Mouse (Mus musculus) embryonic facial prominence, embryonic 14.5 days (tissue): ENCODE measurements around the gene Rusc2. TPM values are rescaled to one million over a fixed set of nuclear protein-coding genes. Genes with fewer than 3 reads are reported as not detected.

Experiments
- ATAC-seq: fragments of 200-750 bp; cut with Nextera tagmentation; 2 replicates; pipeline ENCODE4 v1.8.0; 2017; ENCODE audit warnings: low read depth, moderate number of reproducible peaks, moderate TSS enrichment
- DNase-seq: peaks from one replicate; pipeline ENCODE4 v3.0.0-alpha.2; 2015; ENCODE audit warnings: low spot score
- H3K27ac ChIP-seq: fragments of 300-500 bp; sonication (generic); replicated peaks from 2 replicates; pipeline ENCODE4 v1.5.1; 2014; ENCODE audit warnings: low read depth, mild to moderate bottlenecking, low read length, moderate library complexity
- H3K27me3 ChIP-seq: fragments of 300-500 bp; sonication (generic); replicated peaks from 2 replicates; pipeline ENCODE4 v1.6.1; 2014; ENCODE audit warnings: low read length; ENCODE audit not compliant: control insufficient read depth, insufficient read depth
- H3K36me3 ChIP-seq: fragments of 300-500 bp; sonication (generic); 2 replicates; pipeline ENCODE4 v1.6.1; 2014; ENCODE audit warnings: low read length, mixed read lengths; ENCODE audit not compliant: control insufficient read depth, insufficient read depth
- H3K4me1 ChIP-seq: fragments of 300-500 bp; sonication (generic); 2 replicates; pipeline ENCODE4 v1.6.1; 2014; ENCODE audit warnings: antibody characterized with exemption, low read length; ENCODE audit not compliant: control insufficient read depth, insufficient read depth
- H3K4me2 ChIP-seq: fragments of 300-500 bp; sonication (generic); 2 replicates; pipeline ENCODE4 v1.6.1; 2014; ENCODE audit warnings: low read depth, mild to moderate bottlenecking, low read length, moderate library complexity, mixed read lengths
- H3K4me3 ChIP-seq: fragments of 300-500 bp; sonication (generic); 2 replicates; pipeline ENCODE4 v1.5.1; 2014; ENCODE audit warnings: low read depth, mild to moderate bottlenecking, low read length
- H3K9ac ChIP-seq: fragments of 300-500 bp; sonication (generic); 2 replicates; pipeline ENCODE4 v1.6.1; 2014; ENCODE audit warnings: low read depth, mild to moderate bottlenecking, low read length, moderate library complexity, mixed read lengths
- H3K9me3 ChIP-seq: fragments of 300-500 bp; sonication (generic); 2 replicates; pipeline ENCODE4 v1.6.1; 2016; ENCODE audit warnings: low read length; ENCODE audit not compliant: control insufficient read depth
- WGBS: fragments of 180-500 bp; shearing (Covaris S2); extraction: QIAGEN DNeasy Blood & Tissue Kit; methylation state at CpG from one replicate; pipeline ENCODE4 v1.1.7; 2014; 5-methylcytosine and 5-hydroxymethylcytosine counted together
- polyA plus RNA-seq: library from polyadenylated mRNA; unstranded; fragments of >200 nt; fragmentation: Nextera tagmentation; extraction: Ambion mirVana; gene quantifications from 2 replicates; pipeline ENCODE4 v1.2.1, GENCODE M21; 2014

The Rusc2 gene
- polyA plus RNA-seq, 1 experiment from 2014 or later: 11.5 TPM

DNA sequence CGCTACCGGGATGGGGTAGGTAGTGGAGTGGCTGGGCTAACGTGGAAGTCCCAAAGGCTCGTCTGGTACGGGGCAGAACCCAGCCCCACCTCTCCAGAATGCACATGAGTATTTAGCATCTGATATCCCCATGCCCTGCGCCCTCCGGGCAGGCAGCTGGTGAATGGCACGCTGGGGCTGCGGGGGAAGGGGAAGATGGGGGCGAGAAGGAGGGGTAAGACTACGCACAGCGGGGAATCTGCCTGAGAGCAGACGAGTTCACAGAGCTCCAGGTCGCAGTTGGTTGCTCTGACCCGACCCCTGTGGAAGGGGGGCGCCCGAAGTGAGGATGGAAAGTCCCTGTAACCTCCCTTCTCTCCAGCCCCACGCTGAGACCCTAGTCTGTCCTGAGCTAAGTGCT lies 71.6 kb downstream of the Rusc2 start:
- peaks cover 22% of the 10 kb centered on the region for H3K27me3 ChIP-seq
- H3K27ac ChIP-seq: no peak overlapping the region
- peak overlapping the region; percentile 60 for H3K4me2 ChIP-seq
- ATAC-seq (peak; percentile 39; the same call in 1 of the 2 replicates), DNase-seq (peak; percentile 34)
- no peaks in the 10 kb centered on the region for H3K36me3 ChIP-seq
- H3K4me3 ChIP-seq: peak overlapping the region; percentile 27
- no peaks in the 10 kb centered on the region for H3K9me3 ChIP-seq
- peak overlapping the region; percentile 49 for H3K9ac ChIP-seq
- peaks cover 12% of the 10 kb centered on the region for H3K4me1 ChIP-seq
- WGBS: 2% methylated on average over 16 of the region's 18 CpGs

DNA sequence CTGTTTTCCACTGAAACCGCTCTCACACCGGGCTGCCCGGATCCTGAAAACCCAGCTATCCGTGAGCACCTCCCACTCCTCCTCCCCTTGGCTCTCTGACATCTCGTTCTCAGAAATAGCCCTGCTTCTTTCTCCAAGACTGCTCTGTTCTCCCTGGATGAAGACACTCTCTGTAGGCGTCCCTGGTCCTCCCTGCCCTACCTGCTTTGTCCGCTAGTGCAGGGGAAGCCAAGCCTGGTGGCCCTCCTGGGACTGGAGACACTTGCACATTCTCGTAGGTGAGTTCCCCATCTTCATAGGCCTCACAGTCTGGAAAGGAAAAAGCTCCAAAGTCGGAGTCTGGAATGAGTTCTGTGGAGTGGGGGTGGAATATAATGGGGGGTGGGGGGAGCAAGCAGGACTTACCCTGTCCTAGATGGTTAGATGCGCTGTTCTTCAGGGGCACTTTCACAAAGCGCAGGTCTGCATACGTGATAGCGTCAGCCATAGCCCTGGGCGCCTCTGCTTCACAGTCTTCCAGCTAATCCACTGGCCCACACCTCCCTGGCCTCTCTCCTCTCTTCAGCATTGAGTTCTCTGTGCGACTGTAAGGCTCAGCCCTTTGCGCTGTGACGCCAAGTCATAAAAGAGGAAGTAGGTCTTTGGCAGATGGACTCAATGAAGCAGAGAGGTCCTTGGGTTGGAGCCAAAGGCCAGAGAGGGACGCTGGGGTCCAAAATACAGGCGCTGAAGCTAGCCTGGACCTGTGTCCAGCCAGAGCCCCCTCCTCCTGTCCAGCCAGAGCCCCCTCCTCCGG lies 72.5 kb downstream of the Rusc2 start, which contains the start of gene Cd72:
Gene Cd72, minus strand, starts transcription at position 588 of the 796 bp plus-strand sequence.
- peak within 1 kb of the TSS; percentile 60 for H3K4me2 ChIP-seq
- DNase-seq (no peak), ATAC-seq (peak; percentile 20; the same call in 1 of the 2 replicates)
- no peaks in the 10 kb centered on the region for H3K9me3 ChIP-seq
- WGBS: 29% methylated on average over 20 of the region's 20 CpGs
- H3K9ac ChIP-seq: peak within 1 kb of the TSS; percentile 49
- no peaks in the 10 kb centered on the region for H3K36me3 ChIP-seq
- no peak within 1 kb of the TSS for H3K27ac ChIP-seq
- H3K4me3 ChIP-seq: peak within 1 kb of the TSS; percentile 27
- H3K27me3 ChIP-seq: peaks cover 22% of the 10 kb centered on the region
- peaks cover 12% of the 10 kb centered on the region for H3K4me1 ChIP-seq

DNA sequence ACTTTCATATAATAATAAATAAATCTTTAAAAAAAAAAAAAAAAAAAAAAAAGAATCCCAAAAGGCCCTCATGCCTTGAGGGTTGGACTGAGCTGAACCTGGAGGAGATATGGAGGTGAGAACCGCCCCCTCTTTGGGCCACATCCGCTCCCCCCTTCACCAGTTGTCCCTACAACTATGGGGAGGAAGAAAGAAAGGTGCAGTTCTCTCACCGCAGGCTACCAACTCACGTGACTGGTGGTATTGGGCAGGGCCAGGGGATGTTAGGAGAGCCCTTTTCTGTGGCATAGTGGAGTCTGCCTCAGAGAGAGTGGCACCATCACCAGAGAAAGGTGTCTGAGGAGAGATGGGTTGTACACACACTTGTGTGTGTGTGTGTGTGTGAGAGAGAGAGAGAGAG lies 74.7 kb downstream of the Rusc2 start:
- H3K9me3 ChIP-seq: no peaks in the 10 kb centered on the region
- no peak overlapping the region for H3K9ac ChIP-seq
- ATAC-seq (no peak), DNase-seq (no peak)
- no peak overlapping the region for H3K4me2 ChIP-seq
- WGBS: 24% methylated on average over 4 of the region's 4 CpGs
- H3K4me1 ChIP-seq: peaks cover 12% of the 10 kb centered on the region
- H3K27me3 ChIP-seq: peaks cover 22% of the 10 kb centered on the region
- no peaks in the 10 kb centered on the region for H3K36me3 ChIP-seq
- no peak overlapping the region for H3K27ac ChIP-seq
- no peak overlapping the region for H3K4me3 ChIP-seq

DNA sequence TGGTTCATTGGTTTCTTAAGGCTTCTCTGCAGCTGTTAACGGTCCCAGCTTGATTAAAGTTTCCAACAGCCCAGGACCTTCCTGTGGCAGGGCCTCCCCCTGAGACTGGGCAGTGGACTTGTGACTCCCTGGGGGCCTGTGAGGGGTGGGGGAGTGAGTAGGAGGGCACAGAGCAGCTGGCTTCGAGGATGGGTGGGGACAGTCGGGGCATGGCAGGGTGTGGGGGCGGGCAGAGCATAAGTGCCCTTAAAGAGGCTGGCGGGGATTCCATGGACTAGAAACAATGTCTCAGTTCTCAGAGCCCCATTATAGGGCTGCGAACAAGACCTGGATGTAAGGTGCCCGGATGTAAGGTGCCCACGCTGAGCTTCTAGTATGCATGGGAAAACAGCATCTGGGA lies 75.3 kb downstream of the Rusc2 start:
- Histone ChIP-seq H3K4me3 (no peak overlapping the region), H3K9ac (no peak overlapping the region), H3K27me3 (peaks cover 22% of the 10 kb centered on the region), H3K36me3 (no peaks in the 10 kb centered on the region), H3K9me3 (no peaks in the 10 kb centered on the region), H3K4me2 (no peak overlapping the region), H3K27ac (no peak overlapping the region), H3K4me1 (peaks cover 12% of the 10 kb centered on the region)
- DNase-seq (no peak), ATAC-seq (no peak)
- WGBS: 28% methylated on average over 8 of the region's 8 CpGs

DNA sequence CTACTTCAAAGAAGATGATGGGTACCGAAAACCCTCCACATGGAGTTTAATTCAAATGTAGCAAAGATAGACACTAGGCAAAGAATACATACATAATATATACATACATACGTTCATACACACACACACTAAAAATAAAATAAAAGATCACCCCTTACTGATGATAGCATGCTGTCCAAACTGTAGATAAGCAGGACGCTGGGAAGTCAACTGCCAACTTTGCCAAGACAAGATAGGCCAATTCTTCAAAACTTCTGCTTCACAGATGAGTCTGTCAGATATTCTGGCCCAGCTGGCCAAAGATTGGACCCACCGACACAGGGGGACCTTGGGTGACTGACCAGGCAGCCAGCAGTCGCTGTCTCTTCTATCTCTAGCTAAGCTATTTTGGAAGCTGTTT lies 81.3 kb downstream of the Rusc2 start:
- Histone ChIP-seq H3K9ac (no peak overlapping the region), H3K4me1 (no peaks in the 10 kb centered on the region), H3K27ac (no peak overlapping the region), H3K4me2 (no peak overlapping the region), H3K27me3 (no peaks in the 10 kb centered on the region), H3K4me3 (no peak overlapping the region), H3K36me3 (no peaks in the 10 kb centered on the region), H3K9me3 (no peaks in the 10 kb centered on the region)
- no peak for ATAC-seq
- DNase-seq: no peak
- WGBS: 94% methylated on average over 5 of the region's 5 CpGs

DNA sequence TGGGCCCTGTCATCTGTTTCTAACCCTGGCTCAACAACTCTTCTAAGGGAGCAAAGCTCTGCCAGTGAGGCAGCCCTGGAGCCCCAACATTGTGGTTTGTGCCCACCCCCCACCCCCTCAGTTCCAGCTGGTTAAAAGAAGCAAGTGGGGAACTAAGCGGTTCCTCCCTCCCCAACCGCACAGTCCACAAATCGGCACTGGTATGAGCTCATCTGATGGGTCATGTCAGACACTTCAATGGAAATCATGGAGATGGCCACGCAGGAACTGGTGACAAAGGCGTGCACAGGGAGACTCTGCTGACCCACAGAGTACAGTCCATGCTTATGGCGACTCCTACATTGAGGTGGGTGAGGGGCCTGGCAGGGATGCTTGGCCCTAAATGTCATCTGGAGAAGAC lies 84.2 kb downstream of the Rusc2 start:
- H3K9me3 ChIP-seq: no peaks in the 10 kb centered on the region
- H3K9ac ChIP-seq: no peak overlapping the region
- no peak overlapping the region for H3K4me2 ChIP-seq
- H3K27ac ChIP-seq: no peak overlapping the region
- no peaks in the 10 kb centered on the region for H3K4me1 ChIP-seq
- whole genome bisulfite sequencing: 85% methylated on average over 6 of the region's 6 CpGs
- H3K27me3 ChIP-seq: no peaks in the 10 kb centered on the region
- H3K4me3 ChIP-seq: no peak overlapping the region
- H3K36me3 ChIP-seq: no peaks in the 10 kb centered on the region
- DNase-seq: no peak
- no peak for ATAC-seq

DNA sequence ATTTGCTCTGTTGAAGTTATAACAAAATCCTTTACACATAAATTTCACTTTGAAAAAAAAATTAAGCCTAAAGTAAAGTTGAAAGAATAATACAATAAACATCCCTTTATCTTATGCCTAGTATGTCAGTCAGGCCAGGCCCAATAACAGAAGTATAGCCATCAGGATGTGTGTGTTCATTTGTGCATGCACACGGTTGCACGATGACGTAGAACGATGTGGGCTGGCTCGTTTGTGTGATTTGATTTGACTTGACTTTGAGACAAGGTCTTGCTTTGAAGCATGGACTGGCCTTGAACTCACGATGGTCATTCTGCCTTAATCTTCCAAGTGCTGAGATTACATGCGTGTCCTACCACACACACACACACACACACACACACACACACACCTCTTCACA lies 85.1 kb downstream of the Rusc2 start:
- no peaks in the 10 kb centered on the region for H3K4me1 ChIP-seq
- no peaks in the 10 kb centered on the region for H3K9me3 ChIP-seq
- ATAC-seq (no peak), DNase-seq (no peak)
- H3K36me3 ChIP-seq: no peaks in the 10 kb centered on the region
- H3K27me3 ChIP-seq: no peaks in the 10 kb centered on the region
- H3K9ac ChIP-seq: no peak overlapping the region
- H3K4me3 ChIP-seq: no peak overlapping the region
- H3K27ac ChIP-seq: no peak overlapping the region
- 86% methylated on average over 7 of the region's 7 CpGs for WGBS
- no peak overlapping the region for H3K4me2 ChIP-seq

DNA sequence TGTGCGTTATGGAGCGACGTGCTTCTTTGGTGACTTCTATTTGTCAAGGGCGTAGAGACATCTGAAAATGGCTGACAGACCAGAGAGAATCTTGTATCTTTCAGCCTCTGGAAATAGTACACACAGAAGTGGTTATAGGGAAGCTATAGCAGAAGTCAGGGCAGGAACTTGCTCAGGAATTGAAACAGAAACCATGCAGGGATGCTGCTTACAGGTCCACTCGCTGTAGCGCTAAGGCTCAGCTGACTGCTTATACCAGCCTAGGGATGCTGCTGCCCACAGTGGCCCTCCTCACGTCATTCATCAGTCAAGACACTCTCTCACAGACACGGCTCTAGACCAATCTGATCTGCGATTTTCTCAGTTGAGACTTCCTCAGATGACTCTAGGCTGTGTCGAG lies 88.5 kb downstream of the Rusc2 start:
- Histone ChIP-seq H3K9ac (no peak overlapping the region), H3K27me3 (no peaks in the 10 kb centered on the region), H3K4me2 (no peak overlapping the region), H3K36me3 (no peaks in the 10 kb centered on the region), H3K4me1 (no peaks in the 10 kb centered on the region), H3K27ac (no peak overlapping the region), H3K9me3 (no peaks in the 10 kb centered on the region), H3K4me3 (no peak overlapping the region)
- 91% methylated on average over 10 of the region's 10 CpGs for WGBS
- DNase-seq (no peak), ATAC-seq (no peak)

DNA sequence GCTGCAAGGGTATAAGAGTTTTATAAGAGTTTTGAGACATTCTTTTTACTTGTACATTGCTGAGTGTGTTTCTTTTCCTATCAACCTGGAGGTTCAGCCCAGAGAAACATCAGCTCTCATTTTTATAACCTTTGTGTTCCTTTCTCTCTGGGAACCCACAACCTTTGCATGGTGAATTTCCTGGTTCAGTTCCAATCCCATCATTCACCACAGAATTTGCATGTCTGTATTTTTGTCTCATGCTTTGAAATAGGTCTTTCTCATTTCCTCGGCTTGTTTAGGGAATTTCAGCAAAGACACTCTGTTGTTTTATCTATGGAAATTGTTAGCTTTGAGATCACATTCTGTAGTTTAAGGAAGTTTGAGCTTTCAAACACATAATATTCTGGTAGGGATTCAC lies 91.9 kb downstream of the Rusc2 start:
- Histone ChIP-seq H3K4me2 (no peak overlapping the region), H3K4me3 (no peak overlapping the region), H3K4me1 (no peaks in the 10 kb centered on the region), H3K9me3 (no peaks in the 10 kb centered on the region), H3K27me3 (no peaks in the 10 kb centered on the region), H3K36me3 (no peaks in the 10 kb centered on the region), H3K9ac (no peak overlapping the region), H3K27ac (no peak overlapping the region)
- no peak for DNase-seq
- ATAC-seq: no peak
- WGBS: 68% methylated on average over 1 of the region's 1 CpGs
